Mouse (Mus musculus): ENCODE results near the gene Zfp710.

The Zfp710 gene

DNA sequence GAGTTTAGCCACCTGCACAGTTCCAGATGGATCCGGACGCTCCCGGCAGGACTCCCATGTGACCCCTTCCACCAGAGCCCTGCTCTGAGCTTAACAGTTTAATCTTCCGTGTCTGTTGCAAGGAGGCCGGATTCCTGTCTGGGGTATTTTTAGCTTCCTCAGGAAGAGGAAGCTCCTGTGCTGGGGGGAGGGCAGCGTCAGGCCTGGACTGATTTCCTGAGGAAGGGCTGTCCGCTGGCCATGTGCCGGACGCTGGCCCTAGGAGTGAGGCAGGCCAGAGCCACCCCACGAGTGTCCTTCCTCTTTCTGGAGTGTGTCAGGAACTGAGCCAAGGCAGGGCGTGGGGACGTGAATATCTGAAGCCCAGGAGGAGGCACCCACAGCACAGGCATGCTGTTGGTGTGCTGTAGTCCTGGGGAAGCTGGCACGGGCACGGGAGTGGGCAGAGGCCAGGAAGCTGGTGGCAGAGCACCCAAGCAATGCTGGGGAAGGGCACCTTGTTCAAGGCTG, 54.2 kb downstream of the Zfp710 start:
- DNase-seq (ENCODE audit: low spot score), result peak; percentile 53

DNA sequence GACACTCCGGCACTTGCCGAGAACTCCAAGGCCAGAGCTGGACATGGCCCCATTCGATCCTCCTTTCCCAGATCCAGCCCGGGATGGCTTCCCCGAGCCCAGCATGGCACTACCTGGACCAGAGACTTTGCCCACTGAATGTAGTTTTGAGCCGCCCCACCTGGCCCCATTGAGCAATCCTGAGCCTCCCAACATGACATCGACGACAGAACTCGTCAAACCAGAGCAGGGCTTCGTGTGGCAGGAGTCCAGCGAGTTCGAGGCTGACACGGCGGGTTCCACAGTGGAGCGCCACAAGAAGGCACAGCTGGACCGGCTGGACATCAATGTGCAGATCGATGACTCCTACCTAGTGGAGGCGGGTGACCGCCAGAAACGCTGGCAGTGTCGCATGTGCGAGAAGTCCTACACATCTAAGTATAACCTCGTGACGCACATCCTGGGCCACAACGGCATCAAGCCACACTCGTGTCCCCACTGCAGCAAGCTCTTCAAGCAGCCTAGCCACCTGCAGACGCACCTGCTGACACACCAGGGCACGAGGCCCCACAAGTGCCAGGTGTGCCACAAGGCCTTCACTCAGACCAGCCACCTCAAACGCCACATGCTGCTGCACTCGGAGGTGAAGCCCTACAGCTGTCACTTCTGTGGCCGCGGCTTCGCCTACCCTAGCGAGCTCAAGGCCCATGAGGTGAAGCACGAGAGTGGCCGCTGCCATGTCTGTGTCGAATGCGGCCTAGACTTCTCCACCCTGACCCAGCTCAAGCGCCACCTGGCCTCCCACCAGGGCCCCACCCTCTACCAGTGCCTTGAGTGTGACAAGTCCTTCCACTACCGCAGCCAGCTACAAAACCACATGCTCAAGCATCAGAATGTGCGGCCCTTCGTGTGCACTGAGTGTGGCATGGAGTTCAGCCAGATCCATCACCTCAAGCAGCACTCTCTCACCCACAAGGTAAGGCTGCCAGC, 57.3 kb downstream of the Zfp710 start:
- no peak for DNase-seq (ENCODE audit: low spot score)

DNA sequence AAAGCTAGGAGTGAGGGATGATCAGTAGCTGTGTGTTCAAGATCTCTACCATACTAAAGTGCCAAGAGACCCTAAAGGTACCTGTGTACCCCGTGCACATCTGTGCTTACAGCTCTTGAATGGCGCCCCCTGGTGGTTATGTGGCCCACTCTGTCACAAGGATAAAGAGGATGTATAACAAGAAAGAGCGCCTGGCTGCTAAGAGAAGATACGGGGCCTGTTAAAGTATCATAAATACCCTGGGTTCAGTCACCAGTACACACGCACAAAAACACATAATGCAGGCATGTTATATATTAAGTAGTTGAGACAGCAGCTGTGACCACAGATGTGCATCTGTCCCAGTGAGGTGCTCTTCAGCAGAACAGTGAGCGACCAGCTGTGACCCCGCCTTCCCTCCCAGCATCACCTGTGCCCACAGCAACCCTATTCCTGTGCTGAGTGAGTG, 59.9 kb downstream of the Zfp710 start:
- peak; percentile 39 for DNase-seq (ENCODE audit: low spot score)

DNA sequence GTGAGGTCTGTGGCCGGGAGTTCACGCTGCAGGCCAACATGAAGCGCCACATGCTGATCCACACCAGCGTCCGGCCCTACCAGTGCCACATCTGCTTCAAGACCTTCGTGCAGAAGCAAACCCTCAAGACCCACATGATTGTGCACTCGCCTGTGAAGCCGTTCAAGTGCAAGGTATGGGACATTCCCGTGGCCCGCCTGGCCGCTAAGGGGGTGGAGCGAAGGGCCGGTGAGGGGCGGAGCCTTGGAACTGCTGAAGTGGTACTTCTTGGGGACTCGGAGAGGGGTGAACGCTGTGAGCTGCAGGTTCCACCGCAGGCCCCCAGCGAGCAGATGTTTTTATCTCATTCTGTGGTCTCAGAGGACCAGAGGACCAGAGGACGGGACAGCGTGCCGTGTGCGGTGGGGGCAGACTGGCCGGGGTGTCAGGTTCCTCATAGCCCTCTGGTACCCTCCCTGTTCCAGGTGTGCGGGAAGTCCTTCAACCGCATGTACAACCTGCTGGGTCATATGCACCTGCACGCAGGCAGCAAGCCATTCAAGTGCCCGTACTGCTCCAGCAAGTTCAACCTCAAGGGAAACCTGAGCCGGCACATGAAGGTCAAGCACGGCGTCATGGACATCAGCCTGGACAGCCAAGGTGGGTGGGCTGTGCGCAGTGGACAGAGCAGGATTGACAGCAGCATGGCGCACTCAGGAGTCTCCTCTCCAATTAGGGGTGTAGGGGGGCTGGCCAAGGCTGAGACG, 61.5 kb downstream of the Zfp710 start:
- no peak for DNase-seq (ENCODE audit: low spot score)

DNA sequence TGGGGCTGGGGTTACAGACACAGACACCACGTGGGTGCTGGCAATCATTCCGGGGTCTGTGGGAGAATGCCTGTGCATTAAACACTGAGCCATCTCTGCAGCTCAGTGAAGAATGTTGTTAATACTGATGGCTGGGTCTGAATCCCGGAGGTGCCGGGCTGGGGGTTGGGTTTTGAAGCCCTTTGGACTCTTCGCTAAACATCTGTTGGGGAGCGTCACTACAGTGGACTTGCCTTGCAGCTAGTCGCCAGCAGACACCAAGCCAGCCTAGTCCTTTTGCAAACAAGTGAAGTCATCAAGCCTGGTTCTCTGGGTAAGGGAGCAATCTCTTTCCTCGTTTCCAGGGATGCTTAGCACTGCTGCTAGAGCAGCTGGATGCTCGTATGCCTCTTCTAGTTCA, 63.6 kb downstream of the Zfp710 start:
- no peak for DNase-seq (ENCODE audit: low spot score)

DNA sequence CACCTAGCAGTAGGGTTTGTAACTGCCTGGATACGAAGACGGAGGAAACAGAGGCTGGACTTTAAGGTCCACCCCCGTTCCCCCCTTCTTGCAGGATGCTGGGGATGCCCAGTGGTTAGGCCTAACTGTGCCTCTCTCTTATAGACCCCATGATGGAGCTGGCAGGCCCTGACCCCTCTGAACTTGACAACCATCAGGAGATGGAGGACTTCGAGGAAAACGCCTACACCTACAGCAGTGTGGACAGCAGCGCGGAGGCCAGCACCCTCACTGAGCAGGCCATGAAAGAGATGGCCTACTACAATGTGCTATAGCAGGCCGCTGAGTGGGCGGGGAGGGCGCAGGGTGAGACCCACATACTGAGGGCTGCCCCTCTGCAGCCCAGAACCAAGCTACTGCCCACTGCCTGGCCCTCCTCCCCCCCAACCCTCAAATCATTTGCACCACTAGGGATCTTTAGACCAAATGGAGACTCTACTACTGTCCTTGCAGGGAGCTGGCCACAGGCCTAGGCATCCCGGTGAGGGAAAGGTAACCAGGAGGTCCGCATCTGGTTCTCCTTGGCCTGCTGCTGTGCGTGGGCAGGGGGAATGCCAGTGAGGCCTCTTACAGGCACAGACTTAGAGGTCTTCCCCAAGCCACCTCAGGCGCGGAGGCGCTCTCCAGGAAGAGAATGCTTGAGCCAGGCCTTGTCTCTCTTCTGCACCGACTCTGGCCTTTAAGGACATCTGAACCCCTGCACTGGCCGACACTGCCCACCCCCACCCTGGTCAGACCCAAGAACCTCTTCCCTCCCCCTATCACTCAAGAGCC, 65.8 kb downstream of the Zfp710 start:
- DNase-seq (ENCODE audit: low spot score), result no peak

DNA sequence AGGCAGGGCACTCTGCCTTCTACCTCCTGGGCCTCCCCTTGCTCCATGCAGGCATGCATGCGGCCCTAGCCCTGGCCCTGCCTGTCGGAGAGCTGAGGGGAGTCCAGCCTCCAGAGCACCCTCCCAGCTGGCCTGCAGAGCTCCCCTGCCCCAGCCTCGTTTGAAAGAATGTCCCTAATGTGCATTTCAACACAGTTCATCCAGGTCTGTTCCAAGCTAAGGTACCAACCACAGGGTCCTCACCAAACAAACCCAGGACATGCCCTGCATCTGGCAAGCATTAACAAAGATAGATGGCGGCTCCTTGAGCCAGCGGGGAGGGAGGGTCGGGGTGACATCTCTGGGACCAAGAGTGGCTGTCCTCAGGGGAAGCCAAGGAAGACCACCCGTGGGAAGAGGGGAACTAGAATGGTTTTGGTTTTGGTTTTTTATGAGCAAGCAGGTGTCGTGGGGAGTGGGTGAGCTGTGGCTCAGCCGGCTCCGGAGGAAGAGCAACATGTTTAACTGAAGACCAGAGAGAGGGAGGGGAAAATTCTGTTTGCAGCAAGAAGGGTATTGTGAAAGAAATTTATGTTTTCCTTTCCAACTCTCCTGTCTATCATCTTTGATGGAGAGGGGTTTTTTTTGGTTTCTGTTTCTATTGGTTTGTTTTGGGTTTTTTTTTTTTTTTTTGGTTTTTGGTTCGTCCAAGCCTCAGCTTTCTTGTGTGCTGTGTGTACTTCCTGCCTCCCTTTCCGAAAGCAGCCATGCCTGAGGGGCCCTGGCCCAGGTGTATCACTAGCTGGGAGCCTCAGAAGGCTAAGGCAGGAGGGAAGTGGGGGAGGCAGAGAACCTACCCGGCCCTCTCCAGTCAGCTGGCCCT, 66.6 kb downstream of the Zfp710 start:
- no peak for DNase-seq (ENCODE audit: low spot score)

DNA sequence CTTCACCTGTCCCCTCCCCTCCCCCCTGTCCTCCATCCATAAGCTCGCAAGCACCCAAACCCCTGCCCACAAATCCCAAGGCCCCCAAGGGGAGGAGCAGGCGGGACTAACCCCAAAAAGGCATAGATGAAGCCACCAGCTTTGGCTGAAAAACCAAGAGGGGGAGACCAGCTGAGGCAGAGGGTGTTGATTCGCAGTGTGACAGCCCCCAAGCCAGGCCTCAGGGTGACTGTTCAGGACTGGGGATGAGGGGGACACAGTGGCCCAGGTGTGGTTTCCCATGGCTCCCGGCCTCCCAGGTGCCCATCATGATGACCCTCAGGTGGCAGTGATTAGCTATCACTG, 67.2 kb downstream of the Zfp710 start:
- no peak for DNase-seq (ENCODE audit: low spot score)

DNA sequence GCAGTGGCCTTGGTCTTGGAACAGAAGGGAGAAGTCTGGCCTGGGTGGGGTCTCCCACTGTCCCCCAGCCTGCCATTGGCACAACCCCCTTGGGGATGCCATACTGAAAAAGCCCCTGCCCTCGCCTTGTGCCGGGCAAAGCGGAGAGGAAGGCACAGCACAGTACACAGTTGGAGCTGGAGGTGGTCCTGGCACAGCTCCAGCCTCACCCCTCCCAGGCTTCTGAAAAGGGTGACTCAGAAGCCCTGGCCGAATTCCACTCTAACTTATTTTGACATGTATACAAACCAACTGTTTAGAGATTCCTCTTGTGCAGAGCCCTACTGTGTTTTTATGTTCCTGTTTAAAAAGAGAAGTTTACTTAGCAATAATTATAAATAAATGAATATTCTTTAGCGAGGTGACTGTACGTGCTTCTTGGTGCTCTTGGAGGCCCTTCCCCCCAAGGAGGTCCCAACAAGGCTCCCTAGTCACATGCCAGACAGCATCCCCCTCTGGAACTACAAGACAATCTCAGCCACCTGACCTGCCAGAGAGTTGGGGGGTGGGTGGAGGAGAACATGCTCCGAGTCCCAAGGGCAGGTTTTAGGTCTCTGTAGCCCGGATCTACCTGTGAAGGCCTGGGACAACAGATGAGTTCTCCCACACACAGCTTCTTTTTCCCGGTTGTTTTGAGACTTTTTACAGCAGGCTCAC, 67.9 kb downstream of the Zfp710 start:
- no peak for DNase-seq (ENCODE audit: low spot score)

DNA sequence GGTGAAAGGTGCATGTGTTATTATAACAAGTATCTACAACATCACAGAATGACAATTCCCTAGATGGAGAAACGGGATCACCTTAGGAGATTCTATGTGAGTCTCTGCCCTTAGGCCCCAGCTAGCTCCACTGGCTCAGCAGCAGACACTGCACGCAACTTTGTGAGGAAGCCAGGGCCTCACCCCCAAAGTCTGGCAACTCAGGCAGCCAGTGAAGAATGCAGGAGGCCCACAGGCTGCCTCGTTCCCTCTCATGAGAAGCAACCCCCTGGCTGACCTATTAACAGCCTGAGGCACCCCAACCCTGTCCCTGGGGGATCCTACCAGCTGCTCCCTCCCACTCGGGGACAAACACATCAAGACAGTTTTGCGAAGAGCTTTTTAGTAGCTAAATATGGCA, 69.9 kb downstream of the Zfp710 start:
- DNase-seq (ENCODE audit: low spot score), result no peak

DNA sequence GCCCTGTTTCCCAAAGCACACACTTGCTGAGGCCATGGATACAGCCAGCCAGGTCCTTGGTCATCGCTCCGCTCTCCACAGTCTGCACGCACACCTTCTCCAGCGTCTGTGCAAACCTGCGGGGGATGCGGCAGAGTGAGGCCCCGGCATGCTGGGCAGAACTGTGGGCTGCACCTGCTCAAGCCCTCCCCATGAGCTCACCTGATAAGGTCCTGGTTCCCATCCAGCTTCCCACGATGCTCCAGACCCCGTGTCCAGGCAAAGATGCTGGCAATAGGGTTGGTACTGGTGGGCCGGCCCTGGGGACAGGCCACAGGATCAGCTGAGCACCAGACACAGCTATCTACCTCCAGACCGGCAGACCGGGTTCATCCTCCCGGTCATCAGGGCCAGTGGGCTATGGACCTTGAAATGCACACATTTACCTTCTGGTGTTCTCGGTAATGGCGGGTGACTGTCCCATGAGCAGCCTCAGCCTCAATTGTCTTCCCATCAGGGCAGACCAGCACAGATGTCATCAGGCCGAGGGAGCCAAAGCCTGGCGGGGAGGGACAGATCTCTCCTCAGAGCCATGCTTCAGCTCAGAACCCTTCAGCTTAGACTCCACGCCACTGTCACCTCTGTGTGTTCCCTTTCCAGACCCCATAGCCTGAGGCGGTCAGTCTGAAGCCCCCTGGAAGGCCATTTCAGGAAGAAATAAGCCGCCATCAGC, 71.1 kb downstream of the Zfp710 start:
- DNase-seq (ENCODE audit: low spot score), result no peak

DNA sequence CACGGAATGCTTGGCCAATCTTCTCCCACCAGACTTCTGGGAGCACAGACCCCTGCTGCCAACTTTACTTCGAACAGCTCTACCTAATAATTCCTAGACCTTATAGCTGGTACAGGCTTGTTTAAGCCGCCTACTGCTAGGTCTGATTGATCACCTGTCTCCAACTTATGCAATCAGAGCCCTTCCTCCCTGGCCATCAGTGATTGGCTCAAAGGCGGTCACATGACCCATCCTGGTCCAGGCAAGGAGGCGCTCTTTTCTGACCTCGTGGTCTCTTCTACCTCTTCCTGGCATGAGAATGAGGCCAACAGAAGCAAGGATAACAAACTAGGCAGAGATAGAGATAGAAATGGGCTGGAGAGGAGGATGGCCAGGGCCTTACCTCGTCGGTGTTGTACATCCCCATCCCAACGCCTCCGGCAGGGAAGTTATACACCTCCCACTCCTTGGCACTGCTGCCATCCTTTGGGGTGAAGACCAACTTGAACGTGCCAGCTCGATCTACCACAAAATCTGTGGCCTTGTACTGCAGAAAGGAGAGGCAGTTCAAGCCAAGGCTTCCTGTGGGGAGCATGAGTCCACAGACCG, 73.9 kb downstream of the Zfp710 start:
- DNase-seq (ENCODE audit: low spot score), result no peak

DNA sequence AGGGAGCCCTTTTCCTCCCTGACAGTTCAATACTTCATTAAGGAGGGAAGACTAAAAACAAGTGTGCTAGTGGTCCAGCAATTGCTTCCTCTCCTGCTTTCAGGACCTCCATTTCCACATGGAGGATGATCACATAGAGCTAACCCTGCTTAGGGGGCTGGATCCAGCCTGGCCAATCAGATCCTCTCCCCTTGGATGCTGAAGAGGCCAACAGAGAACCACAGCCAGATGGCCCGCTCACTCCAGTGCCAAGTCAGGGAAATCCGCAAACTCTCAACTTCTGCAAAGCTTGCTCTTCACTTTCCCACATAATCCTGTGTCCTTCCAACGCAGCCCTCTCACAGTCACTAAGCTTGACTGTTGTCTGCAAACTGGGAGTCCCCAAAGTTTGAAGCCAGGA, 78.7 kb downstream of the Zfp710 start:
- DNase-seq (ENCODE audit: low spot score), result no peak

DNA sequence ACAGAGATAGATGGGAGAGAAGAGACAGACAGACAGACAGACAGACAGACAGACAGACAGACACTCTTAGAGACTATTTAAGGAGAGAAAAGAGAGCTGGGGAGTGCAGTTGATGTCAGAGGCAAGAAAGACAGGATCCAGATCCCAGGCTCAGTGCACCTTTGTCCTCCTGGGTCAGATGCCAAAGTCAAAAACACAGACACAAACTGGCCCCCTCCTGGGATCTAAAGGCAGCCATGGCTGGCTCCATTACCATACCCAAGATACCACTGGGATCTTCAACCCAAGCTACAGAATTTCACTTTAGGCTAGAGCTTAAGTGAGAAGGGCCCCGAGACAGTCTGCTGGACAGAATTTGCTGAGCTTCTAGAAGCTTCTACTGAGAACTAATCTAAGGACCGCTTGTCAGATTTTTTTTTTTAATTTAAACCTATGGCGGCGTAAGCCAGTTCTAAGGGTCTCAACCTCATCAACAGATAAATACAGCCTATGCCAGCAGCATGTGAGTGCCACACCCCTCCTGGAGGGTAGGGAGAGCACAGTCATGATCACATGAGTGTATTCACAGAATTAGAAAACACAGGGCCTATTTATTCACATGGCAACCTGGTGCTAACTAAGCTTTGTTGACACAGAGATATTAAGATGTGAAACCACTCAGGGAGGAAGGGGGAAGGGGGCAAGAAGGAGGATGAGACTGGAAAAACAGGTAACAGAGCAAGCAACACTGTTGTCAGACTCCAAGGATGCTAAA, 81.2 kb downstream of the Zfp710 start:
- no peak for DNase-seq (ENCODE audit: low spot score)

DNA sequence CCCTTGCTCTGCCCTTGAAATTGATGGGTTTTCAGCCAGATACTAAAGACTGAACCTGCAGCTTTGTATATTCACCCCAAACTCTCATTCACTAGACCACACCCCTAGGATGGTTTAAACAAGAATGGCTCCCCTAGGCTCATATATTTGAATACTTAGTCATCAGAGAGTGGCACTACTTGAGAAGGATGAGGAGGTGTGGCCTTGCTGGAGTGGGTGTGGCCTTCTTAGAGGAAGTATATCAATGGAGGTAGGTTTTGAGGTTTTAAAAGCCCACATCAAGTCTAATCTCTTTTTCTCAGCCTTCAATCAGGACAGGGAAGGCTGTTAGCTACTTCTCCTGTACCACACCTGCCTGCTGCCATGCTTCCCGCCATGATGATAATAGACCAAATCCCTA, 81.8 kb downstream of the Zfp710 start:
- no peak for DNase-seq (ENCODE audit: low spot score)

DNA sequence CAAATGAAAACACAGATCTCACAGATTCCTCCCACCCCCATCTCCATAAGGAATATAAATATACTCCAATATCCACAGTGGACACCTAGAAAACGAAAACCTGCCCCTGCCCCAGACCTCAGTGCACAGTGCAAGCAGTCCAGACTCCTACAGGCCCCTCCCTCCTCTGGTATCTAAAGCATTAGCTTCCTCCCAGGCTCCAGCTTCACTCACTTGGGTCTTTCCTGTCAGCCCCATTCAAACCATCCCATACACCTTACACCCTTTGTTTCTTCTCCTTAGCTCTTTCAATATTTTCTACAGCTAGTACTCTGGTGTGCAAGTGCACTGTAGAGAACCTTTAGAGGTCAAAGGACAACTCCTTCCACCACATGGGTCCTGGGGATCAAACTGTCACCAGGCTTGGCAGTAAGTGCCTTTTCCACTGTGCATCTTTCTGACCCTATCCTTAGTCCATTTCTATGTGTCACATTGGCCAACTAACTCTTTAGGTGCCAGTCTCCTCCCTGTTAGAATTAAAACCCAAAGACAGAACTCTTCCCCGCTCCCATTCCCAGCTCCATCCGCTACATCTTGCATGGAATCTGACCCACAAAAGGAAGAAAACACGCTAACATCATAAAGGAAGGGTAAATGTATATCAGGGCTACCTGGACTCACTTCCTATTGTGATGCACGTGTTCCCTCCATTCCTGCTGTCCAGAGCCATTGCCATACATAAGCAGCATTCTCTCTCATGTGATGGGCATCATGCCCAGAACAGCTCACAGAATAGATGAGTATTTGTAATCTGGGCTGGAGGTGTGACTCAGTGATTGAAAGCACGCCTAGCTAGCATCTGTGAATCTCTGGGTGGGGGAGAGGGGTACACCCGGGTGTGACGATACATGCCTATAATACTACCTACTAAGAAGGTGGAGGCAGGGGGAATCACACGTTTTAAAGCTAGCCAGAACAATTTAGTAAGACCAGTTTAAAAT, 86.7 kb downstream of the Zfp710 start:
- DNase-seq (ENCODE audit: low spot score), result no peak

DNA sequence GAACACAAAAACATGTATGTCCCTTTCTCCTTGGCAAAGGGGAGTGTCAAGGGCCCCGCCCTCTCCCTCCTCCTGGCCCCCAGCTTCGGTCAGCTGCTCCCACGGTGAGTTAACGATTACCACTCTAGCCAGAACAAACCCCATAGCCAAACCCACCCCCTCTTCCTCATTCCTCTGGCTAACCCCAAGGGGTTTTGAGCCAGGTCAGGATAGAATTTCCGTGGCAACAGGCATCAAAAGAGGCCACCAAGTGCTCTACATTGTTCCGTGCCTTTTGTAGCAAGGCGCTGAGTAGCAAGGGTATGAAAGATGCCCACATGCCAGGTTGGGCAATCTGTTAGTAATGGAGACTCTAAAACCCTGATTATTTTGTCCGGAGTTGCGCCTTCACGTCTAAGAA, 89.4 kb downstream of the Zfp710 start:
- DNase-seq (ENCODE audit: low spot score), result no peak
